Mouse (Mus musculus): ENCODE data around the gene Cyp24a1. TPM values are rescaled to one million over a fixed set of nuclear protein-coding genes. Genes with fewer than 3 reads are reported as not detected.

Gene Cyp24a1
- total and polyA plus RNA-seq, 3 experiments, result 0.01 TPM; not detected in 2

- peaks cover 4% of the 10 kb centered on the region in 2 experiments for H3K36me3 ChIP-seq (ENCODE audit: control insufficient read depth in 1 of 2, insufficient read depth in 2 of 2, low read length in 2 of 2)
- TF ChIP-seq MEF2A (IDR thresholded peaks at IDR 0.05; ENCODE audit: extremely low read depth, insufficient replicate concordance, low read depth, low read length, poor library complexity, severe bottlenecking) (no peak), MAX (IDR thresholded peaks at IDR 0.05; ENCODE audit: low read length) (no peak), JUND (IDR thresholded peaks at IDR 0.05; ENCODE audit: low read depth, low read length) (no peak), KAT2A (conservative IDR thresholded peaks at IDR 0.05; ENCODE audit: low read depth, low read length) (no peak), EP300 (IDR thresholded peaks at IDR 0.05; ENCODE audit: low read depth in 1 of 2, low read length in 2 of 2) (no peak), TBP (IDR thresholded peaks at IDR 0.05; ENCODE audit: low read depth, low read length) (no peak), SIN3A (IDR thresholded peaks at IDR 0.05; ENCODE audit: low read length) (no peak), CHD2 (IDR thresholded peaks at IDR 0.05; ENCODE audit: low read length) (no peak)
Measured at GRCm38 (mm10) chr2:170513756-170514155, 16.8 kb upstream of the Cyp24a1 start.

GRCm38 (mm10) chr2:170511073-170511891, 14.3 kb upstream of the Cyp24a1 start:
- Histone ChIP-seq H3K36me3 (ENCODE audit: control insufficient read depth in 1 of 2, insufficient read depth in 2 of 2, low read length in 2 of 2) (peaks cover 0 to 6% of the 10 kb centered on the region in 2 experiments; a peak in 3 of 4 replicates), H3K4me1 (ENCODE audit: control insufficient read depth in 1 of 2, insufficient read depth in 2 of 2, low read length in 2 of 2) (peaks cover 3% of the 10 kb centered on the region in 2 experiments; a peak in 2 of 4 replicates), H3K27me3 (ENCODE audit: control insufficient read depth in 1 of 2, insufficient read depth in 2 of 2, low read length in 2 of 2) (no peaks in the 10 kb centered on the region), H3K79me2 (ENCODE audit: control insufficient read depth, insufficient read depth, low read length, poor library complexity) (peaks cover 36% of the 10 kb centered on the region), H3K4me3 (ENCODE audit: control insufficient read depth in 1 of 2, insufficient read depth in 1 of 2, low read depth in 2 of 2, low read length in 2 of 2) (peak overlapping the region; percentile 95 to 99), H3K9ac (ENCODE audit: control insufficient read depth, low read depth, low read length, poor library complexity, severe bottlenecking) (peak overlapping the region; percentile 97), H3K27ac (ENCODE audit: control insufficient read depth, low read depth, low read length) (peak overlapping the region; percentile 95), H3K9me3 (replicated peaks; ENCODE audit: insufficient read depth, low read length) (no peaks in the 10 kb centered on the region)
- peak; percentile 92 for DNase-seq (ENCODE audit: low read depth, low spot score)
- TF ChIP-seq TAL1 (IDR thresholded peaks at IDR 0.05; ENCODE audit: low read length) (no peak), ETS1 (IDR thresholded peaks at IDR 0.05; ENCODE audit: low read depth, low read length) (peak; percentile 34; the same call in 1 of the 2 replicates), ZMIZ1 (IDR thresholded peaks at IDR 0.05; ENCODE audit: low read depth, low read length) (no peak), GATA1 (IDR thresholded peaks at IDR 0.05; ENCODE audit: low read depth, low read length) (no peak), ZKSCAN1 (IDR thresholded peaks at IDR 0.05; ENCODE audit: low read depth, low read length) (no peak), SIN3A (IDR thresholded peaks at IDR 0.05; ENCODE audit: low read length) (peak; percentile 70), POLR2AphosphoS5 (IDR thresholded peaks at IDR 0.05; ENCODE audit: borderline replicate concordance, low read depth, low read length) (no peak), TCF12 (IDR thresholded peaks at IDR 0.05; ENCODE audit: low read depth, low read length) (no peak; the same call in 1 of the 2 replicates), SMC3 (IDR thresholded peaks at IDR 0.05; ENCODE audit: low read depth, low read length) (peak; percentile 40), POLR2AphosphoS2 (IDR thresholded peaks at IDR 0.05; ENCODE audit: low read length) (no peak), CHD1 (IDR thresholded peaks at IDR 0.05; ENCODE audit: low read depth, low read length) (peak; percentile 100), ZNF384 (IDR thresholded peaks at IDR 0.05; ENCODE audit: low read depth, low read length) (no peak; the same call in 1 of the 2 replicates), MYC (IDR thresholded peaks at IDR 0.05; ENCODE audit: low read depth, low read length) (no peak), HCFC1 (IDR thresholded peaks at IDR 0.05; ENCODE audit: low read depth, low read length) (peak; percentile 82), MAX (IDR thresholded peaks at IDR 0.05; ENCODE audit: low read length) (no peak), ZC3H11A (IDR thresholded peaks at IDR 0.05; ENCODE audit: low read depth, low read length) (no peak), RAD21 (IDR thresholded peaks at IDR 0.05; ENCODE audit: low read depth, low read length) (peak; percentile 13; the same call in 1 of the 2 replicates), MYB (IDR thresholded peaks at IDR 0.05; ENCODE audit: low read depth, low read length) (no peak), TBP (IDR thresholded peaks at IDR 0.05; ENCODE audit: low read depth, low read length) (0 out of 2 replicates have a peak, but pooled peaks have one; percentile 59), JUND (IDR thresholded peaks at IDR 0.05; ENCODE audit: low read depth, low read length) (no peak), USF2 (IDR thresholded peaks at IDR 0.05; ENCODE audit: borderline replicate concordance in 1 of 2, insufficient read depth in 1 of 2, low read depth in 1 of 2, low read length in 2 of 2) (peak in 1 of 2 experiments; percentile 52; a peak in 1 of 4 replicates), NELFE (IDR thresholded peaks at IDR 0.05; ENCODE audit: low read depth, low read length) (peak; percentile 43; the same call in 1 of the 2 replicates), KAT2A (conservative IDR thresholded peaks at IDR 0.05; ENCODE audit: low read depth, low read length) (no peak; the same call in 1 of the 2 replicates), POLR2A (IDR thresholded peaks at IDR 0.05; ENCODE audit: control insufficient read depth in 1 of 2, insufficient read depth in 1 of 2, low read depth in 1 of 2, low read length in 2 of 2, poor library complexity in 1 of 2) (peak; percentile 64 to 65; a peak in 2 of 4 replicates), EP300 (IDR thresholded peaks at IDR 0.05; ENCODE audit: low read depth in 1 of 2, low read length in 2 of 2) (0 out of 4 replicates have a peak, but pooled peaks of 1 of the 2 experiments have one; percentile 6), CTCF (IDR thresholded peaks at IDR 0.05 in 2 of 3, conservative IDR thresholded peaks at IDR 0.05 in 1 of 3; ENCODE audit: control insufficient read depth in 1 of 3, insufficient read depth in 1 of 3, low read depth in 2 of 3, low read length in 3 of 3, poor library complexity in 1 of 3, severe bottlenecking in 1 of 3) (peak; percentile 83 to 94 (median 94))

More at GRCm38 (mm10) chr2:170513756-170514155, 16.8 kb upstream of the Cyp24a1 start:
- Histone ChIP-seq H3K27me3 (ENCODE audit: control insufficient read depth in 1 of 2, insufficient read depth in 2 of 2, low read length in 2 of 2) (no peaks in the 10 kb centered on the region), H3K79me2 (ENCODE audit: control insufficient read depth, insufficient read depth, low read length, poor library complexity) (peaks cover 36% of the 10 kb centered on the region), H3K9me3 (replicated peaks; ENCODE audit: insufficient read depth, low read length) (no peaks in the 10 kb centered on the region), H3K4me1 (ENCODE audit: control insufficient read depth in 1 of 2, insufficient read depth in 2 of 2, low read length in 2 of 2) (peaks cover 3% of the 10 kb centered on the region in 2 experiments; a peak in 2 of 4 replicates), H3K4me3 (ENCODE audit: control insufficient read depth in 1 of 2, insufficient read depth in 1 of 2, low read depth in 2 of 2, low read length in 2 of 2) (no peak overlapping the region), H3K27ac (ENCODE audit: control insufficient read depth, low read depth, low read length) (no peak overlapping the region), H3K9ac (ENCODE audit: control insufficient read depth, low read depth, low read length, poor library complexity, severe bottlenecking) (no peak overlapping the region)
- no peak for DNase-seq (ENCODE audit: low read depth, low spot score)

Data from MEL (cell line).